Mouse (Mus musculus) right cerebral cortex, postnatal 36 days (tissue): ENCODE data around the gene Gfra1.

Source experiments
- DNase-seq, 2 experiments: peaks; one replicate each; pipeline ENCODE4 v3.0.0; 2022; ENCODE audit warnings: low spot score in 2 of 2, mixed read lengths in 1 of 2

Gfra1 gene

DNA sequence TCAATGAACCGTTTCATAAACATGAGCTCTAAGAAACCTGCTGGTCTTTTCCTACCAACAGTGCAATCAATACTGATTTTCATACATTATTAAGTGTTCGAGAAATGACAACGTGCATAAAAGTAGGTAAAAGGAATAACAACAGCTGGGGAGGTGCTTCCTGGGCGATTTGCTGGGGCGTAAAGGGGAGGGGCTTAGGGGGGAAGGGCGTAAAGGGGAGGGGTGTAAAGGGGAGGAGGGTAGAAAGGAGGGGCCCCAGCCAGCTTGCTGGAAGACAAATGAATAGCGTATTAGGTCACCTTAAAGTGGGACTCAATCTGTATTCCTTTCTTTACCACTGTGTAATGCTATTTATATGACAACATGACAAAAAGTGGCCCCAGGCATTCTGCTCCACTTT, 13.9 kb downstream of the Gfra1 start:
- DNase-seq = no peak

- no peak for DNase-seq
Observed at GRCm38 (mm10) chr19:58441246-58441645, 14.5 kb downstream of the Gfra1 start.

DNA sequence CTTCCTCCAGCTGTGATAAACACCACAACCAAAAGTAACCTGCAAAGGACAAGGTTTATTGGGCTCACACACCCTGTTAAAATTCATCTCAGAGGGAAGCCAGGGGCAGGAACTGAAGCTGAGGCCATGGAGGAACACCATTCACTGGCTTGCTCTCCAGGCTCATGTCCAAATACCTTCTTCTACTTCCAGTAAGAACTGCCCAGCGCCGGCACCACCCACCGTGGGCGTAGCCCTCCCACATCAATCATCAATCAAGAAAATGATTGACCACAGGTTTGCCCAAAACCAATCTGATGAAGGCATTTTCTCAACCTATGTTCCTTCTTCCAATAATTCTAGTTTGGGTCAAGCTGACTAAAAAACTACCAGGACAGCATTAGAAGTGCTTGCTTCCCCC, 16.9 kb downstream of the Gfra1 start:
- no peak for DNase-seq

- no peak for DNase-seq
Observed at GRCm38 (mm10) chr19:58437441-58438071, 18.2 kb downstream of the Gfra1 start.

DNA sequence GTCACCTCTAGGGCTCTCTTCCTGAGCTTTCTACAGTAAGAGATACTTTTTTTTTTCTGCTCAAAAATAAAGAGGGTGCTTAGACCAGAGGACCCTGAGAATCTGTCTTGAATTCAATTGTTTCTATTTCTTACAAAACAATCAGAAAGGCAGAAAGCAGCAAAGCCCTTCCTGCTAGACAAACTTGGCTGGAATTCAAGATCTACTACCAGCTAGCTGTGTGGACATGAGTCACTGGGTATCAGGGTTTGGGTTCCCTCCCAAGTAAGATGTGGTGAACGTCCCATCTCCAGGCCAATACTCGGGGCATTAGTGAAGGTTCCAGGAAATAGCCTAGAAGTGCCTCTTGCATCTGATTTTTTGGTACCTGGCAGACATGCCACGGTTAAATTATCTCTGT, 18.8 kb downstream of the Gfra1 start:
- no peak for DNase-seq

- DNase-seq = no peak
Observed at GRCm38 (mm10) chr19:58435877-58436276, 19.8 kb downstream of the Gfra1 start.

GRCm38 (mm10) chr19:58432840-58433239, 22.9 kb downstream of the Gfra1 start:
- DNase-seq = no peak

DNA sequence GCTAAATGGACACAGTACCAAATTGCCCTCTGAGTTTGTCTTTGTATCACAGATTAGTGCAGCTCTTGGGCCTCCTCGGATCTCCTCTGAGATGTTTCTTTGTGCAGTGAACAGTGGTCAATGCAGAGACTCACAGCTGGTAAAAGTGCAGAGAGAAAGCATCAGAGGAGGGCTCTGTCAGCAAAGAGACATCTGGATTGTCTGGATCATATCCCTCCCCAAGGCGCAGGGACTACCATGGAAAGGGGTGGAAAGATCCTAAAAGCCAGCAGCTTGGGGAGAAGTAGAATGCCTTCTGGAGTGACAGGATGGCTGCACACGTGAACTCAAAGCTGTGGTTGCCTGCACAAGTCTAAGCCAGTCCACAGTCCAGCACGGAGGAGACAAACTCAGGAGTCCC, 27.2 kb downstream of the Gfra1 start:
- no peak for DNase-seq

DNA sequence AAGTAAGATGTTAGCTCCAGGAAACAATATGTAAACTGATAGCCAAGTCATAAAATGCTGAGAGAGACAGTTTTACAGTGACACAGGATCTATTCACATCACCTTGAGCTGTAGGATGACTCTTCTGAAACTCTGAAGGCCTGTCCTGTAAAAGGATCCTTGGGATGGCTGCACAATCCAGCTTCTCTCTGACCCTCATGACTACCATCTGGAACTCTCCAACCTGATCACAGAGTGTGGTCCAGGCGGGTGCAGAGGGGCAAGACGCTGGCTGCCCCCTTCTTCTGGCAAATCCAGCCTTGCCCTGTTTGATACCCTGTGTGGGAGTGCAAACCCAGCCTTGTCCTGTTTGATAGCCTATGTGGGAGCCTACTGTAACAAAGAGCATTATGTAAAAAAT, 28.4 kb downstream of the Gfra1 start:
- DNase-seq = no peak

- no peak for DNase-seq
Observed at GRCm38 (mm10) chr19:58424928-58425327, 30.8 kb downstream of the Gfra1 start.

DNA sequence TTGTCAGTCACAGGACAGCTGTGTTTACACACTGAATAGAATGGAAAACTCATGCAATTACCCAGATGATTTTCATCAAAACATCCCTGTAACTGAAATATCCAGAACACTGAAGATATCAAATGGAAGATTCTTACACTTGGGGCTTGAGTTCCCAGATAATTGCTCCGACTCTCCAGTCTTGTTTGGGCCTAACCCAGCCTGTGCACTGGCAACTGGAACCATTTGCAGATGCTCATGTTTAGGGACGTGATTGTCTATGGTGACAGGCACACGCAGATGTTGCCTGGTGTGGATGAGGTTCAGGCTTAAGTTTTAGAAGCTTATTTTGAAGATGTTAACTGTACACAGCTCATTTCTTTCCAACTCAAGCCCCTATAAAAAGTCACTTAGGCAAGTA, 31.5 kb downstream of the Gfra1 start:
- DNase-seq = no peak

GRCm38 (mm10) chr19:58422916-58423493, 32.7 kb downstream of the Gfra1 start:
- no peak for DNase-seq

DNA sequence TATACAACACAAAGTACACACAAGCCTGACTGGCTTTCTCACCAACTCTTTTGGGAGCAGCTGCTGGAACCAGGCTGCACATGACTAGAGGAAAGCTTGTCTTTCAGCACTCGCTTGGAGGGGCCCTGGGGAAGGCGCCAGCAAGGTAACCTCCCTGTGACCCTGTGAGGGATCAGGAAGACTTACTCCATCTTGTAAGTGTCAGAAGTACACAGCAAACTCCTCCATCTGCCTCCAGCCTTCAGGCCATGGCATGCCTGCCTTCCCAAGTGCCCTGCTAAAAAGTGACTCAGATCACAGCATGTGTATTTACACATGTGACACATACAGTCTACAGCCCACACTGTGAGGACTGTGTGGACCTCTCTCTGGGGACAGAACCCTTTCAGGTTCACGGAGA, 36.0 kb downstream of the Gfra1 start:
- no peak for DNase-seq

DNA sequence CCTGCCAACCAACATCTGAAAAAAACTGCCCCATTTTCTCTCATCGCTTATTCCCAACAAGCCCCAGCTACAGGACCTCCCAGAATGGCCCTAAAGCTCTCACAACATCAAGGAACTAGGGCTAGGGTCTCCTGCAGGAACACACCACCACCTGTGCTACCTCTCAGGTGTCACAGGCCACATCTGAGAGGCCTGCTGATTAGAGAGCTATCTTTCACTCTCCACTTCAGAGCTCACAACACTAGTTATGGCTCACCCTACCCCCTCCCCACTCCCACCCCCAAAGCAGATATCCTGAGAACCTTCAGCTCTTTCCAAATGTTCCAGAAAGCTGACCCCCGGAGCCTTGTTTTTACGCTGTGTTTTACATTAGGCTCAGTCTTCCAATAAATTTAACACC, 36.4 kb downstream of the Gfra1 start:
- DNase-seq = no peak

- no peak for DNase-seq
Observed at GRCm38 (mm10) chr19:58415173-58415572, 40.5 kb downstream of the Gfra1 start.

GRCm38 (mm10) chr19:58414733-58415132, 41.0 kb downstream of the Gfra1 start:
- DNase-seq = no peak

- DNase-seq = no peak
Observed at GRCm38 (mm10) chr19:58413290-58413689, 42.4 kb downstream of the Gfra1 start.

GRCm38 (mm10) chr19:58412811-58413210, 42.9 kb downstream of the Gfra1 start:
- no peak for DNase-seq

GRCm38 (mm10) chr19:58406726-58407125, 49.0 kb downstream of the Gfra1 start:
- no peak for DNase-seq

DNA sequence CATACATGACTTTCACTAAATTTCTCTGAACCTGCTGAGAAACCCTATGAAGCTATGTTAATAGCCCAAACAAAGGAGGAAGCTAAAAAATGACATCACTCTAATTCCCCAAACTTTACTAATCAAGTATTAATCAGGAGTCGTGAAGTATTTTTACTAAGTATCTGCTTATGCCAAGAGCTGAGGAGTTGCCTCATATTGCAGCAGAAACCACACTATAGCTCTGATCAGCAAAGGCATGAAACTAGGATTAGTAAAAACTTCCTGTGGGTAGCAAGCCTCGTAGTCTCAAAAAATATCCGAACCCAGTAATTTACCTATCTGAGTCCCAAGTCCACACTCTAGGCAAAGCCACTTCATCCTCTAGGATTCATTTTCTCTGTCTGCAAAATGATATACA, 55.5 kb downstream of the Gfra1 start:
- DNase-seq = no peak

DNA sequence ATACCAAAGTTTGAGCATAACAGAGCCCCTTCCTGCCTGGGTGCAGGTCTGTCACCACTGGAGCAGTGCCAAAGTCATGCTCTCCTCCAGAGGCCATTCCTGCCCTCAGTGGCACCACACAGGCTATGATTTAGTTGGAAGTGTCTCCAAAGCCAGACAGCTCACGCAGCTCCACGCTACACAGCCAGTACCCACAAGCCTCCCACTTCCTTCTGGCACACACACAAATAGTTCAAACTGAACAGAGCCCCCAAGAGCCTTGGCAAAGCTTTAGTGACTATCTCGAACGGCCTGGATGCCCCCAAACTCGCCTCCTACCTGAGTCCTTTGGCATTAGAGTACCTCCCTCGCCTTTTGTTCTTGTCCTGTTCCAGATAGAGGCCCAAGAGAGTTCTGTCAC, 56.5 kb downstream of the Gfra1 start:
- DNase-seq = no peak

- DNase-seq = no peak
Observed at GRCm38 (mm10) chr19:58396604-58396984, 59.1 kb downstream of the Gfra1 start.

DNA sequence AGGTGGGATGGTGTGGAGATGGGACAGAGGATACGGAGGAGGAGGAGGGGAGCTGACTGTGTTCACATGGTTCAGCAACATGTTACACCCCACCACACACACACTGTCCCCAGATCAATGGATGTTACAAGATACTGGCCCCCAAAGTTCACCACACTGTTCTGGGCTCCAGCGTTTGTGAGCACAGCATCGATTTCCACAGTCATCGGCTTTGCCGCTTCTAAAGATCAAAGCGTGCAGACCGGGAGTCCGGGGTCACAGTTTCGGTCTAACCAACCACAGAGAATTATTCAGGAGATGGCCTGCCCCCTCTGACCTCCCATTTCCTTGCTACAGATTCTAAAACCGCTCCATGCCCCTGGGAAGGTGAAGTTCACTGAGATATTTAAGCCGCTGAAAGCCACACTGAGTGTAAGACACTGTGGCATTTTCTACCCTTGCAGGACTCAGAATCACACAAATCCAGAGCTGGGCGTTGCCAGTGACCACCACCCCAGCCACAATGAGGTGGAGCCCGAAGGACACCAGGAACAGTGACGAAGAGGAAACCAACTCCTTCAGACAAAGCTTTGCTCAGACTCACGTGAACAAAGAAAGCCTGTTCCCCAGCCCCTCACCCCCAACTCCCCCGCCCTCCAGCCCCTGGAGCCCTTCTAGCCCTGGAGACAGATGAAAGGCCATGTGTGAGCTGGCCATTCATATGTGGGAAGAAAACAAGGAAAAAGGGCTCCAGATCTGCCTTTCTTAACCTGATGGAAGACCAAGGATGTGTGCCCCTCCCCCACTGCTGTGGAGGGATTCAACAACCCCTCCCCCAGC, 59.7 kb downstream of the Gfra1 start:
- no peak for DNase-seq
